Mouse (Mus musculus): ENCODE measurements around the gene Ptcd1. TPM values are rescaled to one million over a fixed set of nuclear protein-coding genes. Genes with fewer than 3 reads are reported as not detected.
"Not testable (repeated sequence)": the region's sequence is repeated elsewhere in the genome, so short reads cannot be mapped to it uniquely, and the experiment has no call there.

The Ptcd1 gene
- polyA plus RNA-seq, 1 experiment = 8.4 TPM

GRCm38 (mm10) chr5:145112566-145112965 is 54.3 kb downstream of the Ptcd1 start:
- Histone ChIP-seq H3K4me1 (ENCODE audit: control insufficient read depth, insufficient read depth, insufficient read length) (peaks cover 11% of the 10 kb centered on the region; the same call in 1 of the 2 replicates), H3K4me3 (ENCODE audit: extremely low read depth, insufficient read depth, insufficient read length) (no peak overlapping the region), H3K36me3 (ENCODE audit: control insufficient read depth, insufficient read depth, low read length) (peaks cover 16% of the 10 kb centered on the region), H3K27ac (ENCODE audit: insufficient read depth, low read length) (no peak overlapping the region), H3K27me3 (ENCODE audit: control insufficient read depth, insufficient read depth, low read length) (no peaks in the 10 kb centered on the region)
- TF ChIP-seq POLR2A (IDR thresholded peaks at IDR 0.05; ENCODE audit: low read depth, low read length) = no peak
- TF ChIP-seq CTCF (IDR thresholded peaks at IDR 0.05; ENCODE audit: extremely low read depth, insufficient read depth, insufficient read length, insufficient replicate concordance) = no peak
- WGBS = 87% methylated on average over 8 of the region's 8 CpGs
- no peak for DNase-seq (ENCODE audit: low read depth in 1 of 2, low spot score in 2 of 2)

DNA sequence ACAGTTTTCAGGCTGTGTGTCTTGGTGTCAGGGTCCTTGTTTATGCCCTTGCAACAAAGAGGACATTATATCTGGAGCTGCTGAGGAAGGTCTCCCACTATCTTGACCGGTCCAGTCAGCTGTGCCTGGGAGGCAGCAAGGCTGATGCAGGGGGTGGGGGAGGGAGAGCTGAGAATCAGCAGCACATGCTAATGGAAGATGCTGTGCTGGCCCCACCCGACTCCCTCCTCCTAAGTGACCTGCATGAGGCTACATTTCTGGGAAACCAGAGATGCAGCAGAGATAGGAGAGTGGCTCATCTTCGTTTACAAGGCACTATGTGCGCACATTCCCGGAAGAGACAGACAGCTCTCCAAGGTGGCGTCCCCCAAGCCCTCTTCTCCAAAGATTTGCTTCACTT is 56.5 kb downstream of the Ptcd1 start:
- Histone ChIP-seq H3K27me3 (ENCODE audit: control insufficient read depth, insufficient read depth, low read length) (no peaks in the 10 kb centered on the region), H3K27ac (ENCODE audit: insufficient read depth, low read length) (no peak overlapping the region), H3K36me3 (ENCODE audit: control insufficient read depth, insufficient read depth, low read length) (peaks cover 28% of the 10 kb centered on the region), H3K4me1 (ENCODE audit: control insufficient read depth, insufficient read depth, insufficient read length) (peaks cover 4% of the 10 kb centered on the region; the same call in 1 of the 2 replicates), H3K4me3 (ENCODE audit: extremely low read depth, insufficient read depth, insufficient read length) (no peak overlapping the region)
- 95% methylated on average over 6 of the region's 6 CpGs for WGBS
- DNase-seq (ENCODE audit: low read depth in 1 of 2, low spot score in 2 of 2) = no peak
- TF ChIP-seq POLR2A (IDR thresholded peaks at IDR 0.05; ENCODE audit: low read depth, low read length) = no peak
- TF ChIP-seq CTCF (IDR thresholded peaks at IDR 0.05; ENCODE audit: extremely low read depth, insufficient read depth, insufficient read length, insufficient replicate concordance) = no peak

DNA sequence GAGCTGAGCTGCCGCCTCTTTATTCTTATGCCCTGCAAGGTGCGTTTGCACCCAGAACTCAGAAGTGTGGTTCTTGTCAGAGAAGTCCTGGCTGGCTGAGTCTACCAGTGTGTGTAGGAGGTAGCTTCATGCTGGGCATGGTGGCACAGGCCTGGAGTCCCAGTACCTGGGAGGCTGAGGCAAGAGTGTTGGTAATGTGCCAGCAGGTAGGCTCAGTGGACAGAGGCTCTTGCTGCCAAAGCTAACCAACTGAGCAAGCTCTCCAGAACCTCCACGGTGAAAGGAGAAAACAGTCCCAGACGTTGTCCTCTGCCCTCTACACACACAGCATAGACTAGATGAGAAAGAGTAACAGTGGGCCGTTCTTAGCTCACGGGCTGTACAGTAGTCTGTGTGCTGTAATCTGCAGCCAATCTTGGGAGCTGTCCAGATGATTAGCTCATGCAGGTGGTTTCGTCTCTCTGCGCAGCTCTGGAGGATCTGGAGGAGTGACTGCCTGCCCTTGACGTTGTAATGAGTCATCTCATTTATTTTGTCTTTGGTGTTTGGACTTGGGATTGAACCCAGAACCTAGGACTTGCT is 61.1 kb downstream of the Ptcd1 start:
- Histone ChIP-seq H3K27me3 (ENCODE audit: control insufficient read depth, insufficient read depth, low read length) (no peaks in the 10 kb centered on the region), H3K4me1 (ENCODE audit: control insufficient read depth, insufficient read depth, insufficient read length) (no peaks in the 10 kb centered on the region), H3K27ac (ENCODE audit: insufficient read depth, low read length) (no peak overlapping the region), H3K36me3 (ENCODE audit: control insufficient read depth, insufficient read depth, low read length) (peaks cover 53% of the 10 kb centered on the region), H3K4me3 (ENCODE audit: extremely low read depth, insufficient read depth, insufficient read length) (no peak overlapping the region)
- WGBS = 93% methylated on average over 9 of the region's 9 CpGs
- no peak for DNase-seq (ENCODE audit: low read depth in 1 of 2, low spot score in 2 of 2)
- TF ChIP-seq POLR2A (IDR thresholded peaks at IDR 0.05; ENCODE audit: low read depth, low read length) (no peak), CTCF (IDR thresholded peaks at IDR 0.05; ENCODE audit: extremely low read depth, insufficient read depth, insufficient read length, insufficient replicate concordance) (no peak)

GRCm38 (mm10) chr5:145104328-145104727 is 62.6 kb downstream of the Ptcd1 start:
- TF ChIP-seq POLR2A (IDR thresholded peaks at IDR 0.05; ENCODE audit: low read depth, low read length) (no peak), CTCF (IDR thresholded peaks at IDR 0.05; ENCODE audit: extremely low read depth, insufficient read depth, insufficient read length, insufficient replicate concordance) (no peak)

GRCm38 (mm10) chr5:145102706-145103105 is 64.2 kb downstream of the Ptcd1 start:
- Histone ChIP-seq H3K27me3 (ENCODE audit: control insufficient read depth, insufficient read depth, low read length) (no peaks in the 10 kb centered on the region), H3K4me1 (ENCODE audit: control insufficient read depth, insufficient read depth, insufficient read length) (no peaks in the 10 kb centered on the region), H3K4me3 (ENCODE audit: extremely low read depth, insufficient read depth, insufficient read length) (no peak overlapping the region), H3K27ac (ENCODE audit: insufficient read depth, low read length) (no peak overlapping the region), H3K36me3 (ENCODE audit: control insufficient read depth, insufficient read depth, low read length) (peaks cover 56% of the 10 kb centered on the region)
- no peak for DNase-seq (ENCODE audit: low read depth in 1 of 2, low spot score in 2 of 2)
- whole genome bisulfite sequencing = 77% methylated on average over 4 of the region's 4 CpGs
- no peak for TF ChIP-seq CTCF (IDR thresholded peaks at IDR 0.05; ENCODE audit: extremely low read depth, insufficient read depth, insufficient read length, insufficient replicate concordance)
- no peak for TF ChIP-seq POLR2A (IDR thresholded peaks at IDR 0.05; ENCODE audit: low read depth, low read length)

More at GRCm38 (mm10) chr5:145104328-145104727, 62.6 kb downstream of the Ptcd1 start:
- Histone ChIP-seq H3K36me3 (ENCODE audit: control insufficient read depth, insufficient read depth, low read length) (peaks cover 55% of the 10 kb centered on the region), H3K27ac (ENCODE audit: insufficient read depth, low read length) (no peak overlapping the region), H3K27me3 (ENCODE audit: control insufficient read depth, insufficient read depth, low read length) (no peaks in the 10 kb centered on the region), H3K4me3 (ENCODE audit: extremely low read depth, insufficient read depth, insufficient read length) (no peak overlapping the region), H3K4me1 (ENCODE audit: control insufficient read depth, insufficient read depth, insufficient read length) (no peaks in the 10 kb centered on the region)
- DNase-seq (ENCODE audit: low read depth in 1 of 2, low spot score in 2 of 2) = no peak
- 97% methylated on average over 9 of the region's 9 CpGs for WGBS

- H3K27me3 ChIP-seq (ENCODE audit: control insufficient read depth, insufficient read depth, low read length); H3K4me1 ChIP-seq (ENCODE audit: control insufficient read depth, insufficient read depth, insufficient read length); DNase-seq (ENCODE audit: low read depth in 1 of 2, low spot score in 2 of 2); H3K4me3 ChIP-seq (ENCODE audit: extremely low read depth, insufficient read depth, insufficient read length); H3K27ac ChIP-seq (ENCODE audit: insufficient read depth, low read length): not testable (repeated sequence)
- WGBS = 96% methylated on average over 11 of the region's 11 CpGs
- H3K36me3 ChIP-seq (ENCODE audit: control insufficient read depth, insufficient read depth, low read length) = peaks cover 58% of the 10 kb centered on the region
Observed at GRCm38 (mm10) chr5:145101451-145101850, 65.5 kb downstream of the Ptcd1 start.

- H3K36me3 ChIP-seq (ENCODE audit: control insufficient read depth, insufficient read depth, low read length) = peaks cover 56% of the 10 kb centered on the region
- TF ChIP-seq POLR2A (IDR thresholded peaks at IDR 0.05; ENCODE audit: low read depth, low read length) (no peak), CTCF (IDR thresholded peaks at IDR 0.05; ENCODE audit: extremely low read depth, insufficient read depth, insufficient read length, insufficient replicate concordance) (no peak)
- H3K4me3 ChIP-seq (ENCODE audit: extremely low read depth, insufficient read depth, insufficient read length) = no peak overlapping the region
- H3K4me1 ChIP-seq (ENCODE audit: control insufficient read depth, insufficient read depth, insufficient read length) = no peaks in the 10 kb centered on the region
- 93% methylated on average over 9 of the region's 9 CpGs for WGBS
- H3K27me3 ChIP-seq (ENCODE audit: control insufficient read depth, insufficient read depth, low read length) = no peaks in the 10 kb centered on the region
- no peak for DNase-seq (ENCODE audit: low read depth in 1 of 2, low spot score in 2 of 2)
- no peak overlapping the region for H3K27ac ChIP-seq (ENCODE audit: insufficient read depth, low read length)
Observed at GRCm38 (mm10) chr5:145100960-145101359, 65.9 kb downstream of the Ptcd1 start.
